Mouse (Mus musculus): ENCODE results near the gene Cdkl3.
A peak's percentile ranks its signal among the peaks of the same experiment; 100 is the strongest.

Cdkl3 gene

GRCm38 (mm10) chr11:52124468-52124867, 120.4 kb downstream of the Cdkl3 start:
- no peak for DNase-seq (ENCODE audit: low spot score)

DNA sequence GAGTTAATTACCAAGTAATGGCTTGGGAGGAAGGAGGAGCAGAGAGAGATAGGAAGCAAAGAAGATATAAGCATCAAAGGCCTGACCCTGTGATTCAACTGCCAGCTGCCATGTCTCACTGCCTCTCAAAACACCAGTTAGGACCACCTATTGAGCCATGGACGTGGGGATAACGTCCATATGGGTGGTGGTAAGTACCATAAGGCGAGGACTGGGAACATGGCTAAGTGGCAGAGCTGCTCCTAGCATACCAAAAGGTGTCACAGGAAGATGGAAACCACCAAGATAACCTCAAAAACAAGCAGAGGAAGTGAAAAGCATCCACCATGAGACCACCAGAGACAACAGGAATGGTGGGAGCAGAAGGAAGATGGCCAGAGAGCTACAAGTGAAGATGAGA, 123.1 kb downstream of the Cdkl3 start:
- DNase-seq (ENCODE audit: low spot score), result no peak

DNA sequence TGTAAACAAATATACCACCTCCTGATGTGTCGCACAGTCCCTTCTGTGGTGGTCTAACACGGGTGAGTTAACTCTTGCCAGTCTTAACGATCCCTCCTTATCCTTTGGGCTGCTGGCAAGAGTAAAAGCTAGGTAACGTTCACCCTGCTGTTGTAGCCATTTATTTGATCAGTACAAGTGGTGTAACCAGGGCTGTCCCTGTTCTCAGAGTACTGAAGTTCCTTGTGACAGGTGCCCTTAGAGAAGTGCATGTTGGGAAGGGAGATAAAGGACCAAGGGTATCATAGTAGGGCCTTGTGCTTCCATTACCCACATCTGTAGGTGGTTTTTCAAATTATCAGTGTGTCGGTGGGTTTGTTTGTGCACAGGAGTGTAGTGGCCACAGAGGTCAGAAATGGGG, 123.7 kb downstream of the Cdkl3 start:
- no peak for DNase-seq (ENCODE audit: low spot score)

GRCm38 (mm10) chr11:52128316-52129061, 124.5 kb downstream of the Cdkl3 start:
- no peak for DNase-seq (ENCODE audit: low spot score)

DNA sequence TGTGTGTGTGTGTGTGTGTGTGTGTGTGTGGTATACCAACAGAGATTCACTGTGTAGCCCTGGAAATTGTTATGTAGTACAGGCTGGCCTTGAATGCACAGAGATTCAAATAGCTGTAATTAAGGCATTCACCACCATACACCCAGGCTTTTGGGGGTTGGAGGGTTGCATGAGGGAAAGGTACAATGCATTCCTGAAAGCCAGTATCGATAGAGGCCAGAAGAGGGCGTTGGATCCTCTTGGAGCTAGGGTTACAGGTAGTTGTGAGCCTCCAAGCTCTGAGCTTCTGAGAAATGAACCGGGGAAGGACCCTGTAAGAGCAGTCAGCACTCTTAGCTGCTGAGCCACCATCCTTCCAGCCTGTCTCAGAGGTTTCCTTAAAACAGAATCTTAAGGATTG, 125.2 kb downstream of the Cdkl3 start:
- peak; percentile 42 for DNase-seq (ENCODE audit: low spot score)

GRCm38 (mm10) chr11:52129621-52130450, 125.8 kb downstream of the Cdkl3 start:
- no peak for DNase-seq (ENCODE audit: low spot score)

GRCm38 (mm10) chr11:52130451-52131068, 126.5 kb downstream of the Cdkl3 start:
- no peak for DNase-seq (ENCODE audit: low spot score)
